Mouse (Mus musculus) G1E (cell line): ENCODE results near the gene Ppp1r1b. TPM values are rescaled to one million over a fixed set of nuclear protein-coding genes. Genes with fewer than 3 reads are reported as not detected.

Source experiments
- ATAC-seq: 2 replicates; pipeline ENCODE4 v1.8.0; 2016; ENCODE audit warnings: mild to moderate bottlenecking; ENCODE audit not compliant: insufficient number of reproducible peaks, poor library complexity, low FRiP score, severe bottlenecking; ENCODE audit errors: extremely low read depth
- DNase-seq: peaks from one replicate; pipeline ENCODE4 v3.0.0; 2012; ENCODE audit warnings: low spot score
- H3K27me3 ChIP-seq: 2 replicates; pipeline ENCODE4 v1.6.1; 2012; ENCODE audit warnings: mild to moderate bottlenecking, low read length, inconsistent platforms; ENCODE audit not compliant: insufficient read depth
- H3K36me3 ChIP-seq: replicated peaks from 2 replicates; pipeline ENCODE3; 2012; ENCODE audit warnings: mild to moderate bottlenecking, inconsistent platforms
- H3K4me1 ChIP-seq: 2 replicates; pipeline ENCODE4 v1.6.1; 2012; ENCODE audit warnings: low read depth, low read length, inconsistent platforms, mixed read lengths; ENCODE audit not compliant: insufficient read depth
- H3K4me3 ChIP-seq: 2 replicates; pipeline ENCODE4 v1.5.1; 2012; ENCODE audit warnings: low read depth, mild to moderate bottlenecking, inconsistent platforms, low read length, moderate library complexity, mixed read lengths
- H3K9me3 ChIP-seq: replicated peaks from 2 replicates; pipeline ENCODE4 v1.6.1; 2012; ENCODE audit warnings: inconsistent platforms
- CTCF ChIP-seq: IDR thresholded peaks from 2 replicates; pipeline ENCODE4 v1.5.1; 2012; ENCODE audit warnings: low read depth, low read length, inconsistent platforms, mixed read lengths
- GATA1 ChIP-seq: IDR thresholded peaks from 2 replicates; pipeline ENCODE4 v1.6.1; 2012; ENCODE audit warnings: borderline replicate concordance, low read length, inconsistent platforms, mixed read lengths
- GATA2 ChIP-seq: IDR thresholded peaks from 2 replicates; pipeline ENCODE4 v1.6.1; 2012; ENCODE audit warnings: low read depth, low read length, inconsistent platforms, borderline replicate concordance
- POLR2AphosphoS5 ChIP-seq: IDR thresholded peaks from 2 replicates; pipeline ENCODE4 v1.6.1; 2012; ENCODE audit warnings: low read depth, low read length, inconsistent platforms; ENCODE audit not compliant: insufficient replicate concordance
- TAL1 ChIP-seq: conservative IDR thresholded peaks from 2 replicates; pipeline ENCODE4 v1.6.1; 2012; ENCODE audit warnings: low read depth, low read length, inconsistent platforms, mixed read lengths
- polyA plus RNA-seq: library from polyadenylated mRNA; stranded (reverse); fragments of >175 nt; gene quantifications from 2 replicates; pipeline ENCODE4 v1.2.3, GENCODE M21; 2012
- total RNA-seq, 2 experiments: library from RNA; stranded (forward) in 1 of 2; stranded (reverse) in 1 of 2; fragments of 200-1000 nt in 1 of 2; fragments of >200 nt in 1 of 2; fragmentation: Nextera tagmentation in 1 of 2; gene quantifications; 2 replicates each; pipeline ENCODE4 v1.2.3; 2014 to 2017

Ppp1r1b gene
- total and polyA plus RNA-seq, 3 experiments: not detected

DNA sequence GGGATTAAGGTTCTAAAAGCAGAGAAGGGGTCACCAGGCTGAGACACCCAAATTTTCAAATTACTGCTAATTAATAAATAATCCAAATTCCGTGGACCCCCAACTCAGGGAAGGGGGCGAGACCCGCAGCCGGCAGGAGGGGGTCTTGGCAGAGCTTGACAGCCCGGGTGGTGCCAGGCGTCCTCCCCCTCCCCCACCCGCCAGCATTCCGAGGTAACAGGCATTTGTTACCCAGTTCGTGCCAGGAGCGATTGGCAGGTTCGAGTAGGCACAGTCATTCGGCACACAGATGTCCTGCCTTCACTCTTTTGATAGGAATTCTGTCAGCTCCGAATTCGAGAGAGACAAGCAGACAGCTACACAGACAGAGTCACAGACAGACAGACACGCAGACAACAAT lies 29.1 kb upstream of the Ppp1r1b start:
- Histone ChIP-seq H3K9me3 (no peaks in the 10 kb centered on the region), H3K27me3 (peaks cover 42% of the 10 kb centered on the region), H3K36me3 (no peaks in the 10 kb centered on the region), H3K4me3 (no peak overlapping the region), H3K4me1 (no peaks in the 10 kb centered on the region)
- ATAC-seq: no peak
- TF ChIP-seq GATA1 (no peak), GATA2 (no peak), POLR2AphosphoS5 (no peak), CTCF (no peak), TAL1 (no peak)
- DNase-seq: no peak

DNA sequence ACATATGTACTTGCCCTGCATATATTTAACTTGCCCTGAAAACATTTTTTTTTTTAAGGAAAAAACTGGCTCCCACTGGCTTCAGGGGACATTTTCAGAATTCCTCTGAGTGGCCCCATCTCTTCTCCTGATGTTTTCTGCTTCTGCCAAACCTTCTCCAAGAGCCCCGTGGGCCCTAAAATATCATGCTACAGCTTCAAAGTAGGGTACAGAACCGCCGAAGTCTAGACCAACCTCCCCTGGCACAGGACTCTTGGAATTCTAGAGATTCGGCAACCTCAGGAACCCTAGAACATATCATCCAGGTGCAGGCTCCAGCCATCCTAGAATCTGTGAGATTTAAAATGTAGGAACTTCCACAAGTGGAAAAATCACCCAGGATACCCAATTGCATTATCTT lies 28.7 kb upstream of the Ppp1r1b start:
- peaks cover 44% of the 10 kb centered on the region for H3K27me3 ChIP-seq

DNA sequence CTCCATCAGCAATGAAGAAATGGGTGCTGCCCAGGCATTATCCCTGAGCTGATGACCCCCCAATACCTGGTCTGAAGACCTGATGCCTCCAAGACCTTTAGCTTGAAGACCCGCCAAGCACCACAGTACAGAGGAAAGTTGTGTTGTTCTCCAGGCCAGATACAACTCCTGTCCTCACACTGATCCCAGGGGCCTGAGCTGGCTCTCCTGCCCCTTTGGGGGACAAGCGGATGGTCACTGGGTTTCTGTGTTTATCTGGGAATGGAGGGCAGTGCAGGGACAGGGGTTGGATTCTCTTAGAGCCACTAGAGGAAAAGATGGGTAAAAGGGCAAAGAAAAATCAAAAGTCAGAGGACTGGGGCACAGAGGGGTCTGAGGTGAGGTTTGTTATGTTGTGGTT lies 28.3 kb upstream of the Ppp1r1b start:
- no peak for DNase-seq
- H3K4me3 ChIP-seq: no peak overlapping the region
- no peak for TF ChIP-seq GATA1
- TF ChIP-seq TAL1: no peak
- no peak for TF ChIP-seq GATA2
- no peak for TF ChIP-seq CTCF
- no peak for TF ChIP-seq POLR2AphosphoS5
- no peak for ATAC-seq
- H3K9me3 ChIP-seq: no peaks in the 10 kb centered on the region
- H3K27me3 ChIP-seq: peaks cover 44% of the 10 kb centered on the region
- no peaks in the 10 kb centered on the region for H3K36me3 ChIP-seq
- no peaks in the 10 kb centered on the region for H3K4me1 ChIP-seq

More for the DNA sequence above, 28.7 kb upstream of the Ppp1r1b start:
- DNase-seq: no peak
- no peak for ATAC-seq
- Histone ChIP-seq H3K4me3 (no peak overlapping the region), H3K4me1 (no peaks in the 10 kb centered on the region), H3K36me3 (no peaks in the 10 kb centered on the region), H3K9me3 (no peaks in the 10 kb centered on the region)
- no peak for TF ChIP-seq TAL1
- no peak for TF ChIP-seq GATA2
- TF ChIP-seq GATA1: no peak
- TF ChIP-seq POLR2AphosphoS5: no peak
- TF ChIP-seq CTCF: no peak

DNA sequence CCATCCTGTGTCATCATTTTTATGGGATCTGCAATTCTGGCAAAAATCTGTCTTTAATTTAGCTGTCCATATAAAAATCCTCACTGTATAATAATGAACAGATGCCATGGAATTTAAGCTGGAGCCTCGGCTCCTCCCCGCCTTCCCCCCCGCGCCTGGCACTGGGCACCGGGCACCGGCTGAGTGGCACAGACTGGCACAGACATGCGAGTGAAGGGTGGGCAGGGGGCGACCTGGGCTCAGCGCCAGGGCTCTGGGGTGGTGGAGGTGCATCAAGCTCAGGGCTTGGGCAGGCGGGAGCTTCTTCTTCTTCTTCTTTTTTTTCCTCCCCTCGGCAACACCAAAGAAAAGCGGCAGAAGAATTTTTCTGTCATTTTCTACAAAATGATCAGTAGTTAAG lies 27.8 kb upstream of the Ppp1r1b start:
- Histone ChIP-seq H3K4me3 (no peak overlapping the region), H3K9me3 (no peaks in the 10 kb centered on the region), H3K36me3 (no peaks in the 10 kb centered on the region), H3K4me1 (no peaks in the 10 kb centered on the region), H3K27me3 (peaks cover 47% of the 10 kb centered on the region)
- ATAC-seq: no peak
- DNase-seq: no peak
- TF ChIP-seq GATA1 (no peak), CTCF (no peak)

DNA sequence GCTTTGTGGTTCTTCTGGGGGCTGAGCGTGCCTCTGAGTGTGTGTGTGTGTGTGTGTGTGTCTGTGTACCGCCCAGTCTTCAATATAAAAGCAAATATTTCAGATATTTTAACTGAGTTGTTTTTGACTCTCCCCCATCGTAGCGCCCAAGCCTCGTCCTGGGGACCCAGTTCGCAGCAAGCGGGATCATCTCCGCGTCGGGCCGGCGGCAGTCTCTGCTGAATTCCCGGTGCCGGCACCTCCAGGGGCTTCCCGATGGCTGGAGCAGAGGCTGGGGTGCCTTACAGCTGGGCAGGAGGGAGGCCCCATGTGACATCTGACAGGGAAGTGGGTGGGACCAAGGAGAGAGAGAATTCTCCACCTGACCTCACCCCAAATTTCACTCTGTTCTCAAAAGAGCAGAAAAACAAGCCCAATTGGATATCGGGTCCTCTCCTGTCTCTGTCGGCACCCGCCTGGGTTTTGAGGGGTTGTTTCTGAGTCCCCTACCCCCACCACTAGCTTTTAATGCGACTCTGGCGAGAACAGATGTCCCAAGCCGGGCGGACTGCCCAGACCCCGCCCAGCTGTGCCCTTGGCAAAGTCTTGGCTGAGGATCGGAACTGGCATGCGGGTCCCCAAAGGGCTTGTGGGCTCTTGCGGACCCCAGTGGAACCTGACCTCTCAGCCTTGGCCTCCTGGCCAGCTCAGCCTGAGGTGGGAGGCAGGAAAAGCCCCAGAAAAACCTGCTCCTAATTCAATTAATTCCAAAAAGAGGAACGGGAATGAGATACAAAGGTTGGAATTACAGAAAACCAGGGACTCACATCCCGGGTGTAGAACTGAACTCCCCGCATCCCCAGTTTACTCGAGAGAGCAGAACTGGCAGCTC lies 27.2 kb upstream of the Ppp1r1b start:
- H3K4me1 ChIP-seq: no peaks in the 10 kb centered on the region
- no peaks in the 10 kb centered on the region for H3K9me3 ChIP-seq
- no peaks in the 10 kb centered on the region for H3K36me3 ChIP-seq
- no peak for ATAC-seq
- no peak overlapping the region for H3K4me3 ChIP-seq
- DNase-seq: no peak
- no peak for TF ChIP-seq GATA1
- TF ChIP-seq CTCF: no peak
- TF ChIP-seq POLR2AphosphoS5: no peak
- no peak for TF ChIP-seq GATA2
- no peak for TF ChIP-seq TAL1
- peaks cover 48% of the 10 kb centered on the region for H3K27me3 ChIP-seq

DNA sequence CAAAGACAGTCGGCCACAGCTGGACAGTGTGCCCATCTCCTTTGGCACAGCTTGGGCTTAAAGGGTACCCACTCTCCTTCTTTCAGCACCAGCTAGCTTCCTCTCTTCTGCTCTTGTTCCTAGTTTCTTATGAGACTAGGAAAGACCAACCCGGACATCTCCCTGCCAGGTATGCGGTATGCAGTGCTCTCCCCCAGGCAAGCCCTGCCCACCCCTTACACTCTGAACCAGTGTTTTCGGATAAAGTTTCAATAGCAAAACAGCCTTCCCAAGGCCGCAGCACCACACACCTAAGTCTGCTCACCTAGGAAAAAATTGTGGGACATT lies 26.6 kb upstream of the Ppp1r1b start:
- Histone ChIP-seq H3K27me3 (peaks cover 48% of the 10 kb centered on the region), H3K9me3 (no peaks in the 10 kb centered on the region)
- TF ChIP-seq GATA1 (no peak), GATA2 (no peak), POLR2AphosphoS5 (no peak), CTCF (no peak), TAL1 (no peak)

More for the DNA sequence above, 26.6 kb upstream of the Ppp1r1b start:
- no peak for DNase-seq
- no peak overlapping the region for H3K4me3 ChIP-seq
- no peaks in the 10 kb centered on the region for H3K36me3 ChIP-seq
- ATAC-seq: no peak
- no peaks in the 10 kb centered on the region for H3K4me1 ChIP-seq
